Mouse (Mus musculus) testis, adult 2 months (tissue): Measurements from ENCODE around the gene Aurka.

ENCODE experiments used
- CTCF ChIP-seq: fragments of 200-500 bp; IDR thresholded peaks from 2 replicates; pipeline ENCODE4 v1.5.1; 2012; ENCODE audit warnings: low read depth, mild to moderate bottlenecking, inconsistent platforms, low read length, moderate library complexity; ENCODE audit not compliant: control insufficient read depth, insufficient read depth, insufficient replicate concordance
- POLR2A ChIP-seq: fragments of 200-500 bp; IDR thresholded peaks from 2 replicates; pipeline ENCODE4 v1.6.1; 2012; ENCODE audit warnings: low read depth, mild to moderate bottlenecking, inconsistent platforms, low read length, moderate library complexity; ENCODE audit not compliant: control insufficient read depth

- no peak for TF ChIP-seq CTCF
- TF ChIP-seq POLR2A: no peak
Measured at GRCm38 (mm10) chr2:172413273-172413672, 42.9 kb upstream of the Aurka start.
